Mouse (Mus musculus) natural killer cell, adult 2 months (primary cell): ENCODE measurements at regions not wholly inside any gene's neighbourhood (a gene's known extent, or its start where the extent isn't known, plus 50 kb on each side); places are given as distances from the start of the nearest gene placed in this dataset.

ENCODE experiments used
- DNase-seq, 2 experiments: peaks; one replicate each; pipeline ENCODE4 v3.0.0; 2022; ENCODE audit warnings: low spot score in 2 of 2

DNA sequence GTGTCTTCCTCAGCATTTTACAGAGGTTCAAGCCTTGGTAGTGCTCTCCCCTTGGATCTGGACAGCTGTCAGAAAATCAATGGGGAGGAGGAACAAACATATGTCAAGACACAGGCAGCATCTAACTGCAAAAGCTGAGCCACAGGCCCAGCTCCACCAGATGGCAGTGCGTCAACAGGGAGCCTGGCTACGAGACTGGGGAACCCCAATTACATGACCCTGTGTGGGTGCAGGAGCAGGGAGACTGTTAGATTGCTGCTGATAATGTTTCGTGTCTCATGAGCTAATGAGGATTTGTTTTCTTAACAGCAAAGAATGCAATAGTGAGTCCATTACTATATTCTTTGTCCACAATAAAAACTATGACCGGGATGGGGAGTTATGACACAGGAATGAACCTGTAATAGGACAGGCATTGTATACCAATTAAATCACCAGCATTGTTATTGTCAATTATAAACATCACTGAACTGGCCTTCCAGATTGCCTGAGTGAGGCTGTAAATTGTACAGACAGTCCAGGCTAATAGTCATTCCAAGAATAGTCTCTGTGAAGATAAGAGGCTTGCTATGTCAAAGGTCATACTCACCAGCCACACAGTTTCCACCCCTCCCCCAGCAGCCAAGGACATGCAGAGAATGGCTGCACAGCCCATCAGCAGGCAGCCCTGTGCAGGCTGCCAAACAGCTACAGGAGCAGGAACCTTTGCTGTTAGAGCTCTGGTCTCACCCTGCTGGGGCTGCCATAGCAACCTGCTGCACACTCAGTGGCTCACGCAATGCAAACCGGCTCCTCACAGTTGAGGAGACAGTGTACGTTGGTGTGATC is 58.8 kb upstream of the Barx2 start:
- no peak for DNase-seq

DNA sequence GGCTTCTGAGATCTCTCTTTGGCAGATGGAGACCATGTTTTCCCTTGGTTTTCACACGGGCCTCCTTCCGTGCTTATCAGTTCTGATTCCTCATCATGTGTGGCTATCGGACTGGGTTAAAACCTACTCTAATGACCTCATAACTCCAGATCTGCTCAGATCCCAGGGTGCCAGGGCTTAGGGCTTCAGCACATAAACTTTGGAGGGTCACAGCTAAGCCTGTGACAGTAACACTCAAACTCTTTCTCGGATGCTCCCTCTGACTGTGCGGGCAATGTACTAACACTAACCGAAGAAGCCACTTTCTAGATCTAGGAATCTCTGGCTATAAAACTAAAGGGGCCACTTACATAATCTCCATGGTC is 59.3 kb upstream of the Barx2 start:
- no peak for DNase-seq

DNA sequence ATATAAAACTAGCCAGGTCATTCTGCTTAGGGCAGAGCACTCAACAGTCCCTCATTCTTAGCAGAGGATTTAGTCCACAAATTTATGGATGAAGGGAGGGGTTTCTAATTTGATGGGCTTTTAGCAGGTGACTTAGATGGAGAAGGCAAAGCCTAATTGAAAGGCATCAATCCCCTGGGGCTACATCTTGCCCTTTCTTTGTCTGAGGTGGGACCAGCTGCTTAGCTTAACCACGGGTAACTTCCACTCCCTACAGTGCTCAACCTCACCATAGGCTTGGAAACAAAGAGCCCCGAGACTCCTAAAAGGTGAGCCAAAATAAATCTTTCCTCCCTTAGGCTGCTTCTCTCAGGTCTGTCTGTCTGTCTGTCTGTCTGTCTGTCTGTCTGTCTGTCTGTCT is 62.9 kb upstream of the Barx2 start:
- no peak for DNase-seq

- no peak for DNase-seq
Observed at GRCm38 (mm10) chr9:31978071-31978470, 64.8 kb upstream of the Barx2 start.

- DNase-seq, result no peak
Observed at GRCm38 (mm10) chr9:31979211-31979610, 65.9 kb upstream of the Barx2 start.

DNA sequence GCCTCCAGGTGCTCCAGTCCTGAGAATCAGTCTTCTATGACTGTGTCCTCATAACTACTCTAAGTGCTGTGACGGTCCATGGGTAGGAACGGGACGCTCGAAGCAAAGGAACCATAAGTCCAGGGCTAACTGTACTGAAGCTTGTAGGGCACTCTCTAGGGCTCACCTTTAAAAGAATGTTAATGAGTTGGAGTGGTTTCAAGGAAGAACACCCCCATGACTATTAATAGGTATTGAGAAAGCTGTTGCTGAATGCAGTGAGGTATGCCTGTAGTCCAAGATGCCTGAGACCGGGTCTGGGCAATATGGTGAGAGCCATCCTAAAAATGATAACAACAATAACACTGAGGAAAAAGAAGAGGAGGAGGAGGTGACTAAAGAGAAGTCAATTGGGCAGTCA is 67.2 kb upstream of the Barx2 start:
- no peak for DNase-seq

DNA sequence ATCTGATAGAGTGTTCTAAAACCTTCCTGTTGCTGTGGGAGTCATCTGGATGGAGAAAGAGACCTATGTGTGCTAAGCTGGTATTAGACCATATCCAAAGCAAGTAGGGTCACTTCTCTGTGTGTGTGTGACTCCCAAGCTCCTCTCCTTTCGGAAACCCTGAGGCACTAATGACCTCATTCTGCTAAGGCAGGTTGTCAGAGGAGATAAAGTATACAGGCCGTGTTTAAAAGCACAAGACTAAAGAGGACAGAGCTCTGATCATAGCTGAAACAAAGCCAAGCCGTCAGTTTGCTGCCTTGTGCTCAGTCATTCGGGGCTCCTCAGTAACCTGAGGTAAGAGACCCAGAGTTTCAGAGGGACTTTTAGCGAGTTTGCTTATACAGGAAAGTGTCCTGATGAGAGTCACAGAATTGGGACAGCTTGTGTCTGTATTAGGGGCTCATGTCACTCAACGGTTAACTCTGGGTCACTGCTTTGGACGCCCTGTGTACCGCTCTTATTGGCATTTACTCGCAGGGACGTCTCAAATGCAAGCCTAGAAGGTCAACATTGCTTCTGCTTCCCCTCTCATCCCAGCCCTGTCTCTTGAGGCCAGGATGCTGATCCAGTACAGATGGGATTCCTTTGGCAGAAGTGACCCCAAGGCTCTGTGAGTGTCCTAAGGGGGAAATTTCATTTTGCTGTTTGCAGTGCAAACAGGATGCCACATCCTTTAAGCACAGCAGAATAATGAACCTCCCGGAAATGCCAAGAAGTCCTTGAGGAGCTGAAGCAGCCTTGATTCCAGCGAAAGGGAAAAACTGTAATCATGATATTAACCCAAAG is 70.7 kb upstream of the Barx2 start:
- no peak for DNase-seq

DNA sequence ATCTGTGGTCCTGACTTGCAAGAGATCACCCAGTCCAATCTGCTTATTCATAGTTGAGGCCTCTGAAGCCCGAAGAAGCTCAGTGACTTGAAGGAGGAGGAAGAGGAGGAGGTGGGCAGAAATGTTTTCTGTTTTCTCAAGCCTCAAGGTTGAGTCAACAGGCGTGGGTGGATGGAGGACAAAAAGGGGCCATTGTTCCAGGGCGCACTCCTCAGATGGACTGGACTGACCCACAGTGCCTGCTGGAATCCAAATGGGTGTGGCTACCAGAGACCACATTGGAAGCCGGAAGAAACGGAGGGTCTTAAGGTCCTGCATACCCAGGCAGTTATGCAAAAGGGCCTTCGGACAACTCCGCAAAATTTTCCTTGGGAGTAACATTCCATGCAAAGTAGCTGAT is 75.6 kb upstream of the Barx2 start:
- no peak for DNase-seq

- DNase-seq, result no peak
Observed at GRCm38 (mm10) chr9:31989581-31990360, 76.5 kb upstream of the Barx2 start.

DNA sequence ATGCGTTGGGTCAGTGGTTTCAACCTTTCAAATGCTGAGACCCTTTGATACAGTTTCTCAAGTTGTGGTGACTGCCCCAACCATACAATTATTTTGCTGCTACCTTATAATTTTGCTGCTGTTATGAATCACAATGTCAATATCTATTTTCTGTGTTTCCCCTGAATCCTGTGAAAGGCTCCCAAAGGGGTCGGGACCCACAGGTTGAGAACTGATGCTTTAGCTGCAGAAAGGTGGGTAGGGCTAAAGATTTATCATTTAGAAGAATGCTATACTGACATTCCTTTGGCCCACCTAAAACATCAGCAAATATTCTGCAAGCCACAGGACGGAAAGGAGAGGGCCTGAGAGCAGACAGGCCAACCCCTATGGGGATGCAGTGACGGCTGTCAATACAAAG is 77.2 kb upstream of the Barx2 start:
- DNase-seq, result no peak

GRCm38 (mm10) chr9:31993631-31994601 is 80.7 kb upstream of the Barx2 start:
- DNase-seq, result no peak

GRCm38 (mm10) chr9:31995101-31995500 is 81.8 kb upstream of the Barx2 start:
- DNase-seq, result no peak

DNA sequence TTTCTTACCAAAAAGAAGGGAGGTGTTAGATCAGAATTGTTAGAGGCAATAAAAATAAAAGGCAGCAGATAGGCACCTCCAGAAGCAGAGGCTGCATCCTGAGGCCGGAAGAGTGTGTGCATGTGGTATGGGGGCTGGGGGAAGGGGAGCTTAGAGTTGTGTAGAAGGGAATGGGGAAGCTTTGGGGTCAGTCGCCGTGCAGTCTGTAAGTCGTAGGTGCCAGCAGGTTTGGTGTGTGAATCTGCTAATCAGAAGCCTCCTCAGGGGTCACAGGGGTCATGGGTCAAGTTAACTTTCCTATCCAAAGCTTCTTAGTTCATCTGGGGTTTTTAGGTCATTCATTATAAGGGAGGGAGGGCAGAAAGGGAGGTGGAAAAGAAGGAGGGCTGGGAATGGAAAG is 82.4 kb upstream of the Barx2 start:
- DNase-seq, result no peak

DNA sequence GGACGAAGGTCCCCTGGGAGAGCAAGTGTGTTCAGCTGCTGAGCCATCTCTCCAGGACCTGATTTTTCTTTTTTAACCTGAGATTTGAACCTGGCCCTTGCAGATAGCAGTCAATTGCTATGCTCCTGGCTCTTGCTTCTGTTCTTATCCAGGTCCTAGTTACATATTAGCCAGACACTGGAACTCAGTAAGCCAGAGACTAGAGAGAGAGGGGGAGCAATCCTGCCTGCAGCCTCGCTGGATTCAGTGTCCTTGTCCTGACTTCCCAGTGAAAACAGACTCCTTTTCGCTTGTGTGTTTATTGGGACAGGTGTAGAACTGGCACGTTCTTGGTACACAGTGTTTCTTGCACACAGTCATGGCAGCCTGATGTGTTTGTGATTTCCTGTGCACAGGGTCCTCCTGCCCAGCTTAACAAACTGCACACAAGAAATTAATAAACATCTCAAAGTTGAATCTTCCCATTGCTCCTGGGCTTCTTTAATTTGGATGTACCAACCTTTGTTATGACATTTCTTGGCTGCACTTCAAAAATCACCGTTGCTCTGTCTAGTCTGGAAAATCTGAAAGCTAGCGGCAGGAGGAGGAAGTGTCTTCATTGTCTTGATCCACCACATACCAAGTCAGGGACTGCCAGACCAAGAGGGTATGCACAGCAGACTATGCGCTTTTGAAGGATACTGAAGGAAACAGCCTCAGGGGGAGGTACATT is 83.4 kb upstream of the Barx2 start:
- no peak for DNase-seq

GRCm38 (mm10) chr9:31997178-31998097 is 84.2 kb upstream of the Barx2 start:
- no peak for DNase-seq

DNA sequence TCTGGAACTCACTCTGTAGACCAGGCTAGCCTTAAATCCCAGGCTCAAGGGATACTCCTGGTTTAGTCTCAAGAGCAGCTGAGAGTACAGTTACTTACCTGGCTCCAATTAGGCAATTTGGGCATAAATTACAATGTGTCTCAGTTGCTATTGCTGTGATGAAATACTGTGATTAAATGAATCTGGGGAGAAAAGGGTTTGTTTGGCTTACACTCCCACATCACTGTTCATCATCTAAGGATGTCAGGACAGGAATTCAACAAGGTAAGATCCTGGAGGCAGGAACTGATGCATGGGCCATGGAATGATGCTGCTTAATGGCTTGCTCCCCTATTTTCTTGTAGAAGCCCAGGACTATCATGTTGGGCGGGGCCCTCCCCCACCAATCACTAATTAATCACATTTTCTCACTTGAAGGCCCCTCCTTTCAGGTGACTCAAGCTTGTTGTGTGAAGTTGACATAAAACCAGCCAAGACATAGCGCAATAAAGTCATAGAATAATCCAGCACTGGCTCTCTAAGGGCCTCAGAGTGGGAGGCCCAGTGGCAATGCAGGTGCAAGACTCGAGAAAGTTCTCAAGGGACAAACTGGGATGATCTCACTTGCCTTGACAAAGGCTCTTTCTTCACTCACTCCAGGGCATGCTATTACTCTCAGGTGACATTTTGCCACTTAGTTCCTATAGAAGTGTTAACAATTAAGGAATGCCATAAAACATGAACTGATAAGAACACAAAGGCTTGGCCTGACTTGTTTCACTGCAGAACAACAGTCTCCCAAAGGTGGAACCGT is 85.4 kb upstream of the Barx2 start:
- no peak for DNase-seq

DNA sequence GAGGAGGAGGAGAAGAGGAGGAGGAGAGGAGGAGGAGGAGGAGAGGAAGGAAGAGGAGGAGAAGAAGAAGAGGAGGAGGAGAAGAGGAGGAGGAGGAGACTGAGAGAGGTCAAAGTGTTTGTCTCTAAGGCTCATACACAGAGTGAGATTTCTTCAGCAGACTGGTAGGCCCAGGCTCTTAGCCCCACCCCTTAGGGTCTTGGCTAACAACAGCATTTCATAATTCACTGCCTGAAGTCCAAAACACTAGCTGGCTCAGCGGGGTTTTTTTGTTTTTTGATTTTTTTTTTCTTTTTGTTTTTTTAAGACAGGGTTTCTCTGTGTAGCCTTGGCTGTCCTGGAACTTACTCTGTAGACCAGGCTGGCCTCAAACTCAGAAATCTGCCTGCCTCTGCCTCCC is 86.5 kb upstream of the Barx2 start:
- DNase-seq, result no peak

GRCm38 (mm10) chr9:32002924-32003323 is 89.7 kb upstream of the Barx2 start:
- DNase-seq, result no peak

DNA sequence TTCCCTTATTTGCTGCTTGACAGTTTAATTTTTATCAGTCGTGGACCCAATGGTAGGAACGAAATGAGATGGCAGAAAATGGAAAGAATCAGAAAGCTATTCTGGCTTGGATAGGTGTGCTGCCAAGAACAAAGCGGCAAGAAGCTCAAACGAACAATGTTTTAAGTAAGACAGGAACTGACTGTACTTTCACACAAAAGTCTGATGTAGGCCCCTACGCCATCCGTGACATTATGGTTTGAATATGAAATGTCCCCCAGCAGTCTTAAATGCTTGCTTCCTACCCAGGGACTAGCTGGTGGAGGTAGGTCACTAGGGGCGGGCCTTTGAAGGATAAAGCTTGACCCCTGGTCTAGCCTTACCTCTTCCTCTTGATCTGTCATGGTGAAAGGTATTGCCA is 90.5 kb upstream of the Barx2 start:
- DNase-seq, result no peak
